Mouse (Mus musculus) pancreas, adult 10 weeks (tissue): ENCODE measurements around the gene Stam. TPM values are rescaled to one million over a fixed set of nuclear protein-coding genes. Genes with fewer than 3 reads are reported as not detected.

Experiments used
- polyA plus RNA-seq: library from polyadenylated mRNA; stranded (reverse); fragments of 350-450 nt; fragmentation: Illumina TruSeq; extraction: RNeasy Lipid Tissue Mini Kit (QIAGEN cat#74804); gene quantifications from one replicate; pipeline ENCODE4 v1.2.3, GENCODE M21; 2015; ENCODE audit warnings: low read depth, low replicate concordance; ENCODE audit not compliant: insufficient read depth

Stam gene
- polyA plus RNA-seq, result 4.3 TPM

GRCm38 (mm10) chr2:14073362-14074220 is at the start of gene Stam:
Gene Stam, plus strand, starts transcription at chr2:14074098.

GRCm38 (mm10) chr2:14055566-14056331 is 18.1 kb upstream of the Stam start, which contains the start of gene Hacd1:
Gene Hacd1, minus strand, starts transcription at chr2:14056135.

GRCm38 (mm10) chr2:14174334-14174733 is 100.4 kb downstream of the Stam start, which contains the start of gene Tmem236:
Gene Tmem236, plus strand, starts transcription at chr2:14174523.

Other genes with a start within 250 kb of the Stam start
- 9.3 TPM for gene Hacd1, start 18.0 kb upstream of the Stam start, polyA plus RNA-seq
- not detected for gene Tmem236, start 100.4 kb downstream of the Stam start, polyA plus RNA-seq
- gene Mrc1, start 155.3 kb downstream of the Stam start, polyA plus RNA-seq, result 7.4 TPM